16 mouse cellular contexts compared by ENCODE assay signal in the genomic region with DNA sequence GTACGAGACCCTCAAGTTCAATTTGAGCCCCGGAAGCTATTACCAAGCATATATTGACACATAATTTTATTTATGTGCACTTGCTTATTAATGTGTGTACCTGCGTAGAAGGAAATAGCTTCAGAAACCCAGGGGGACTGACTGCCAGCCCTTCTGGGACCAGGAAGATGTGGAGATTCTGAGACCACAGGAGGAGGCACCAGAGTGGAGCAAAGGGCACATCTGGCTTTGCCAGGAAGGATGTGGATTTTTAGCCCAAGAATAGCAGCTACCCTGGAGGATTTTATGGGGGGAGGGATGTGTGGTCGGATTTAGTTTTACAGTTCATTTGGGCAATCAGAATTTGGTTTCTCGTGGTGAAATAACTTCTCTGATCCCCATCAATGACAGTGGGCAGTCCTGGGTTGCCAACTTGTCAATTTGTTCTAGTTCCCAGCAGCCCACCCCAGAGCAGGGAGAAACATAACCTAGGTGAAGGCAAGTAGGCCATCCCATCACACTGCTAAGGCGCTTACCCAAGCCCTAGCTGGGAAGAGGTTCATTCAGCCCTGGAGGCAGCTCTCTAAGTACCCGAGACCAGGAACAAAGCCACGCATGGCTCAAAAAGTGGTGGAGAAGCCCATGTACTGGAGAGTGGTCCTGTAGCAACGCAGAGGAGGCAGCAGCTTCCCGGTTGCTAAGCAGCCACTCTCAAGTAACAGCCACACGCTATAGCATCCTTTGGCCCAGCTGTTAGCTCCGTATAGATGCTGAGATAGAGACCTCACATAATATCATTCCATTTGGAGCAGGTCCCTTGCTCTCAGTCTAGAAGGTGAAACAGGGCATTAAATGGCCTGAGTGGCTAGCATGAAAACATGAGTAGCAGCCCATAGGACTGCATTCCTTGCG.
DNase-seq lines count a peak whose midpoint lies in the region; ATAC-seq and TF ChIP-seq lines count a peak whose summit lies in the region.
"Had no signal": no experiment of that assay in that cellular context is flagged by ENCODE, and none has a peak within 500 bp of the region (broad histone marks: within the 10 kb centered on the region; RNA-seq: fewer than 3 reads in every experiment).

No protein-coding gene starts in this region.

- peaks cover 5% of the 10 kb centered on the region for H3K9me3 ChIP-seq in forebrain, embryonic 16.5 days (ENCODE audit: control insufficient read depth, low read length)
- H3K9me3 ChIP-seq in limb, embryonic 12.5 days = no peaks in the 10 kb centered on the region
- H3K9me3 ChIP-seq: embryonic facial prominence, embryonic 13.5 days had no signal

- WGBS in forebrain, embryonic 16.5 days = 64% methylated on average over 13 of the region's 13 CpGs
- WGBS in limb, embryonic 12.5 days = 48% methylated on average over 13 of the region's 13 CpGs

- no peaks in the 10 kb centered on the region for H3K36me3 ChIP-seq in forebrain, embryonic 16.5 days (ENCODE audit: control insufficient read depth, insufficient read depth)
- no peaks in the 10 kb centered on the region for H3K36me3 ChIP-seq in limb, embryonic 12.5 days
- H3K36me3 ChIP-seq: embryonic facial prominence, embryonic 13.5 days; heart, embryonic 13.5 days; midbrain, embryonic 12.5 days had no signal

- no peak overlapping the region for H3K4me3 ChIP-seq in left cerebral cortex, adult 2 months
- H3K4me3 ChIP-seq in forebrain, embryonic 16.5 days (replicated peaks; ENCODE audit: low read length) = no peak overlapping the region
- no peak overlapping the region for H3K4me3 ChIP-seq in limb, embryonic 12.5 days (replicated peaks)
- H3K4me3 ChIP-seq: embryonic facial prominence, embryonic 13.5 days; heart, embryonic 13.5 days; midbrain, embryonic 12.5 days had no signal

- no peak for TF ChIP-seq CTCF in left cerebral cortex, adult 2 months (IDR thresholded peaks at IDR 0.05)

- H3K27me3 ChIP-seq in forebrain, embryonic 16.5 days (replicated peaks; ENCODE audit: control insufficient read depth, insufficient read depth, low read length) = no peaks in the 10 kb centered on the region
- no peaks in the 10 kb centered on the region for H3K27me3 ChIP-seq in limb, embryonic 12.5 days
- H3K27me3 ChIP-seq: embryonic facial prominence, embryonic 13.5 days; midbrain, embryonic 12.5 days had no signal

- H3K4me2 ChIP-seq in forebrain, embryonic 16.5 days (ENCODE audit: low read length) = no peak overlapping the region
- H3K4me2 ChIP-seq in limb, embryonic 12.5 days = no peak overlapping the region
- H3K4me2 ChIP-seq: embryonic facial prominence, embryonic 13.5 days; heart, embryonic 13.5 days; midbrain, embryonic 12.5 days had no signal

- intact Hi-C loops in left cerebral cortex, adult 2 months (cut with DNase I) = no loop called here

- peak overlapping the region; percentile 44 for H3K27ac ChIP-seq in left cerebral cortex, adult 2 months
- H3K27ac ChIP-seq in forebrain, embryonic 16.5 days (ENCODE audit: low read length) = no peak overlapping the region
- H3K27ac ChIP-seq in limb, embryonic 12.5 days = no peak overlapping the region
- H3K27ac ChIP-seq: embryonic facial prominence, embryonic 13.5 days; heart, embryonic 13.5 days; midbrain, embryonic 12.5 days had no signal

- DNase-seq in left cerebral cortex, adult 2 months (ENCODE audit: extremely low spot score in 1 of 2, low spot score in 2 of 2) = peak in 1 of 2 experiments; percentile 17
- DNase-seq in left cerebral cortex, adult 11 months (ENCODE audit: low spot score) = no peak
- DNase-seq in right cerebral cortex, postnatal 4 days = peak; percentile 28
- DNase-seq in kidney, adult 18-20 months = no peak
- no peak for DNase-seq in kidney, postnatal 10 days
- DNase-seq: adrenal gland, postnatal 14 days; cerebellum, adult 11-12 months; kidney, postnatal 36 days; lung, adult 2 months; spleen, adult 18-20 months; thymus, adult 18-20 months had no signal

- ATAC-seq in forebrain, embryonic 16.5 days = peak; percentile 66; the same call in 1 of the 2 replicates
- ATAC-seq in limb, embryonic 12.5 days (ENCODE audit: insufficient number of reproducible peaks, insufficient read depth, low FRiP score, low TSS enrichment, low read depth) = peak; percentile 66

- H3K9ac ChIP-seq in forebrain, embryonic 16.5 days (replicated peaks; ENCODE audit: low read depth, low read length) = no peak overlapping the region
- no peak overlapping the region for H3K9ac ChIP-seq in limb, embryonic 12.5 days (replicated peaks)
- H3K9ac ChIP-seq: embryonic facial prominence, embryonic 13.5 days; heart, embryonic 13.5 days; midbrain, embryonic 12.5 days had no signal

- no peaks in the 10 kb centered on the region for H3K4me1 ChIP-seq in forebrain, embryonic 16.5 days (replicated peaks; ENCODE audit: control insufficient read depth, insufficient read depth, low read length)
- H3K4me1 ChIP-seq in limb, embryonic 12.5 days (replicated peaks) = peaks cover 17% of the 10 kb centered on the region
